Mouse (Mus musculus) hindbrain, postnatal 0 days (tissue): ENCODE results near the gene Insm1. TPM values are rescaled to one million over a fixed set of nuclear protein-coding genes. Genes with fewer than 3 reads are reported as not detected.

Experiments
- ATAC-seq: fragments of 200-750 bp; cut with Nextera tagmentation; 2 replicates; pipeline ENCODE4 v1.8.0; 2017; ENCODE audit warnings: mild to moderate bottlenecking, moderate TSS enrichment, moderate library complexity
- DNase-seq: peaks from one replicate; pipeline ENCODE4 v3.0.0-alpha.2; 2015; ENCODE audit warnings: low spot score
- H3K27ac ChIP-seq: fragments of 300-500 bp; sonication (generic); 2 replicates; pipeline ENCODE4 v1.5.1; 2014; ENCODE audit warnings: mild to moderate bottlenecking
- H3K27me3 ChIP-seq: fragments of 300-500 bp; sonication (generic); 2 replicates; pipeline ENCODE4 v1.6.1; 2014; ENCODE audit warnings: low read length, mixed read lengths; ENCODE audit not compliant: insufficient read depth
- H3K36me3 ChIP-seq: fragments of 300-500 bp; sonication (generic); 2 replicates; pipeline ENCODE4 v1.6.1; 2014; ENCODE audit warnings: low read length, mixed read lengths; ENCODE audit not compliant: insufficient read depth
- H3K4me1 ChIP-seq: fragments of 300-500 bp; sonication (generic); 2 replicates; pipeline ENCODE4 v1.6.1; 2014; ENCODE audit warnings: antibody characterized with exemption, low read length, mixed read lengths; ENCODE audit not compliant: insufficient read depth
- H3K4me2 ChIP-seq: fragments of 300-500 bp; sonication (generic); 2 replicates; pipeline ENCODE4 v1.6.1; 2014; ENCODE audit warnings: low read depth, mild to moderate bottlenecking, low read length, moderate library complexity, mixed read lengths
- H3K4me3 ChIP-seq: fragments of 300-500 bp; sonication (generic); 2 replicates; pipeline ENCODE4 v1.5.1; 2014; ENCODE audit warnings: low read length
- H3K9ac ChIP-seq: fragments of 300-500 bp; sonication (generic); replicated peaks from 2 replicates; pipeline ENCODE4 v1.6.1; 2014; ENCODE audit warnings: mild to moderate bottlenecking, low read length, moderate library complexity, mixed read lengths
- H3K9me3 ChIP-seq: fragments of 300-500 bp; sonication (generic); 2 replicates; pipeline ENCODE4 v1.6.1; 2016; ENCODE audit warnings: low read length, mixed read lengths
- CTCF ChIP-seq: IDR thresholded peaks from 2 replicates; pipeline ENCODE4 v1.5.1; 2016; ENCODE audit warnings: antibody characterized with exemption, control low read depth, low read depth
- WGBS: fragments of 180-500 bp; shearing (Covaris S2); extraction: QIAGEN DNeasy Blood & Tissue Kit; methylation state at CpG from one replicate; pipeline ENCODE4 v1.1.7; 2014; 5-methylcytosine and 5-hydroxymethylcytosine counted together
- polyA plus RNA-seq: library from polyadenylated mRNA; unstranded; fragments of >200 nt; fragmentation: Nextera tagmentation; extraction: Ambion mirVana; gene quantifications from 2 replicates; pipeline ENCODE4 v1.2.1, GENCODE M21; 2015
- total RNA-seq: library from RNA; depleted of rRNA; stranded (reverse); fragments of >200 nt; gene quantifications from 2 replicates; pipeline ENCODE4 v1.2.3, GENCODE M21; 2014

The Insm1 gene
- total and polyA plus RNA-seq, 2 experiments from 2014 or later, result 4.2 to 44.0 TPM

DNA sequence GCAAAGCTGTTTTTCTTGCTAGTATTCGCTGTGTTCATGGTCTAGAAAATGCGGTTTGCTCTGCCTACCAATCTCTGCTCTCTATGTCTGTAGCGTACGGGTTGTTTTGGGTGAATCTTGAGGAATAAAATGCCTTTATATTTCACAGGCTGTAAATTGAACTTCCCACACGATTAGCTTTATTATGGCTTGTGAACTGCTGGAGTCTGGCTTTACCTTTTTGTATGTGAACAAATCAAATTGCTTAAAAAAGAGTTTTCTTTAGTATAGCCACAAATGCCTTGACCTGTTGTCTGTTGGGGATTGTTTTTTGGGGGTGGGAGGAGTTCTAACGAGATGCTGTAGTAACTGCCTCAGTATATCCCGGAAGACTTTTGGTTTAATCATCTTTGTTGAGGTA, 2.4 kb downstream of the Insm1 start:
- peak overlapping the region; percentile 75 for H3K4me3 ChIP-seq
- peaks cover 1% of the 10 kb centered on the region; the same call in 1 of the 2 replicates for H3K4me1 ChIP-seq
- WGBS, result 10% methylated on average over 7 of the region's 7 CpGs

DNA sequence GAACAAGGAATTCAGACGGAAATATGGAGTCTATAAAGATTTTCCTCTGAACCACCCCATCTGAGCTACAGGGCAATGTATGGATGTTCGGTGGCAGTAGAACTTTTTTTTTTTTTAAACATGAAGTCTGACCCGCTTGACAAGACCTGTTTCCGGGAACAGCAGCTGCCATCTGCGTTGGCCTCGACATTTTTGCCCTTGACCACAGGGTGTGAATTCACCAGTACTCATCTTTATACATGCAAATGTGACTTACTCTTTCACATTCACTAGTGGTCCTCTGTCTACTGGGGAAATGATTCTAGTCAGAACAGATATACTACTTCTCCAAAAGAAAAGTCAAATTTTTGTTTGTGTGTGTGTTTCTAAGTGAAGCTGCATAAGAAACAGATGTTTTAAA, 4.1 kb downstream of the Insm1 start:
- ATAC-seq, result no peak
- H3K27ac ChIP-seq, result peak overlapping the region; percentile 4; the same call in 1 of the 2 replicates
- TF ChIP-seq CTCF, result no peak
- peaks cover 21% of the 10 kb centered on the region for H3K27me3 ChIP-seq
- H3K4me2 ChIP-seq, result peak overlapping the region; percentile 76
- no peak overlapping the region for H3K9ac ChIP-seq
- WGBS, result 12% methylated on average over 6 of the region's 6 CpGs
- peak overlapping the region; percentile 75 for H3K4me3 ChIP-seq
- no peak for DNase-seq
- no peaks in the 10 kb centered on the region for H3K9me3 ChIP-seq
- H3K4me1 ChIP-seq, result no peaks in the 10 kb centered on the region
- H3K36me3 ChIP-seq, result no peaks in the 10 kb centered on the region

More for the DNA sequence above, 2.4 kb downstream of the Insm1 start:
- DNase-seq (no peak), ATAC-seq (no peak)
- Histone ChIP-seq H3K9ac (peak overlapping the region; percentile 80), H3K9me3 (no peaks in the 10 kb centered on the region), H3K27me3 (peaks cover 23% of the 10 kb centered on the region), H3K4me2 (peak overlapping the region; percentile 76), H3K27ac (peak overlapping the region; percentile 88), H3K36me3 (no peaks in the 10 kb centered on the region)
- TF ChIP-seq CTCF, result no peak

DNA sequence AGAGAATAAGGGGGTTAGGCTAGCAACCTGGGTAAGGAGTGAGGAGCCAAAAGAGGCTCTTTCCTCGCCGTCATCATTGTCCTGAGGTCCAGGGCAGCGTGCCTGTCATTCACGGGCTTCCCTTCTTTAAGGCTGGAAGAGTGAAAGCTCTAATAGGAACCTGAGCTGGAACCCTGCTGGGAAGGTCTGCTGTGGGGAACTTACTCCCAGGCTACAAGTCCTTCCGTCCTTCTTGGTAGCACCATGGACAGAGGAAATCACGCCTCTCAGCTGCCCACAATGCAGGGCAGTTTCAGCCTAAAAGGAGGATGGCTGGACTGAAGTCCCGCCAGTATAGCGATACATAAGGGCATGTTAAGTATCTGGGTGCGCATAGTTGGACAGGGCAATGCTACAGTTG, 4.8 kb downstream of the Insm1 start:
- Histone ChIP-seq H3K9ac (no peak overlapping the region), H3K4me1 (no peaks in the 10 kb centered on the region), H3K4me2 (peak overlapping the region; percentile 76), H3K4me3 (0 out of 2 replicates have a peak overlapping the region, but pooled peaks have one; percentile 75), H3K27ac (no peak overlapping the region), H3K9me3 (no peaks in the 10 kb centered on the region), H3K27me3 (peaks cover 18% of the 10 kb centered on the region), H3K36me3 (no peaks in the 10 kb centered on the region)
- DNase-seq (peak; percentile 38), ATAC-seq (no peak)
- TF ChIP-seq CTCF, result no peak
- 21% methylated on average over 9 of the region's 9 CpGs for WGBS

DNA sequence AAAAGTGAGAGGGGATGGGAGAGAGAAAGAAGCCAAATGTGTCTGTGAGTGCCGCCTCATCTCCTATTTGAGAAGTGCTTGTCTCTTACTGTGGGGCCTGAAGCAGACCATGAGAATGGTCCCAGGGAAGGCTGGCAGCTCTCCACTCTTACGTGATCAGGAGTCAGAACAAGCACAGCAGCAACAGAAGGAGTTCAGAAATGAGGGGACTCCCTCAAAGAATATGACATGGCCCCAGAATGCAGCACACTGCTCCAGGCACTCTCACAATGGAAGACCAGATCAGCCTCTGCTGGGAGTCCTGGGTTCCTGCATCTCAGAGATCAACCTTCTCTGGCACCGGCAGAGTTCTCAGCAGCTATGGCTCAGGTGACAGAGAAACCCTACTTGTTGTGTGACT, 5.9 kb downstream of the Insm1 start:
- peak; percentile 45 for TF ChIP-seq CTCF
- Histone ChIP-seq H3K4me3 (no peak overlapping the region), H3K36me3 (no peaks in the 10 kb centered on the region), H3K27me3 (peaks cover 18% of the 10 kb centered on the region), H3K9ac (no peak overlapping the region), H3K4me1 (no peaks in the 10 kb centered on the region), H3K27ac (no peak overlapping the region), H3K4me2 (no peak overlapping the region), H3K9me3 (no peaks in the 10 kb centered on the region)
- WGBS, result 46% methylated on average over 3 of the region's 3 CpGs
- no peak for ATAC-seq
- peak; percentile 38 for DNase-seq

DNA sequence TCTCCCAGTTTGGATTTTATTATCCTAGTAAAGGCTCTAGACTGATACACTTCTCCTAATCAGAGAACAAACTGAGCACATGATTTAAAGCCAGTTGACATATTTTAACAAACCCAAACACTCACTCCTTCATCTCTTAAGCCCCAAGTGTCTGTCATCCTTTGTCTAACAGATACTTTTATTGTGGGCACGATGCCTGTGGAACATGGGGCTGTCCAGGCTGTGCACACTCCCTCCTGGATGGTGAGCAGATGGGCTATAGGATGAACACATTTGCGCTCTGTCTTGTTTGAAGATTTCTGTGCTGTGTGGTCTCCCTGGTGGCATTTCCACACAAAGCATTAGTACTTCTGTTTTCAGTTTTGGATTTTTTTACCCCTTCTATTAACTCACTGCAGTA, 6.7 kb downstream of the Insm1 start:
- WGBS, result 54% methylated on average over 2 of the region's 2 CpGs
- no peak for DNase-seq
- TF ChIP-seq CTCF, result no peak

DNA sequence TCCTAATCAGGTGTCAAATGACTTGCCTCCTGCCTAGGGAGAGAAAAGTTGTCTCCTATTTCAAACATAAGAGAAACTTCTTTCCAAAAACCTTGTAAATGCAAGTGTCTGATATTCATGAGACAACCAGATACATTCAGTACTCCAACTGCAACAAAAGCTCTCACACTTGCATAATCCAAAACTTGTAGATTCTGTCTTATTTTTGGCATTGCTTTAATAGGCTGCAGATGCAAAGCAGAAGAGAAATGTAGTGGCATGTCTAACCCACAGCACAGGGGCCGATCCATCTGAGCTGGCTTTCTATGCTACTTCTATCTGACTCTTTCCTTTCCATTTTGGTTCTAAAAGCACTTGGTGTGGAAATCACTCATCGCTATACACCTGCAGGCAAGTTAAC, 9.8 kb downstream of the Insm1 start:
- Histone ChIP-seq H3K9me3 (no peaks in the 10 kb centered on the region), H3K4me2 (no peak overlapping the region), H3K36me3 (no peaks in the 10 kb centered on the region), H3K4me1 (no peaks in the 10 kb centered on the region), H3K27ac (no peak overlapping the region), H3K4me3 (no peak overlapping the region), H3K9ac (no peak overlapping the region), H3K27me3 (peaks cover 5% of the 10 kb centered on the region)
- DNase-seq, result no peak
- ATAC-seq, result no peak
- 96% methylated on average over 2 of the region's 2 CpGs for WGBS
- no peak for TF ChIP-seq CTCF

More for the DNA sequence above, 6.7 kb downstream of the Insm1 start:
- H3K36me3 ChIP-seq, result no peaks in the 10 kb centered on the region
- no peak overlapping the region for H3K4me3 ChIP-seq
- H3K27ac ChIP-seq, result no peak overlapping the region
- H3K27me3 ChIP-seq, result peaks cover 13% of the 10 kb centered on the region
- H3K9ac ChIP-seq, result no peak overlapping the region
- no peak for ATAC-seq
- H3K4me1 ChIP-seq, result no peaks in the 10 kb centered on the region
- H3K4me2 ChIP-seq, result no peak overlapping the region
- no peaks in the 10 kb centered on the region for H3K9me3 ChIP-seq

DNA sequence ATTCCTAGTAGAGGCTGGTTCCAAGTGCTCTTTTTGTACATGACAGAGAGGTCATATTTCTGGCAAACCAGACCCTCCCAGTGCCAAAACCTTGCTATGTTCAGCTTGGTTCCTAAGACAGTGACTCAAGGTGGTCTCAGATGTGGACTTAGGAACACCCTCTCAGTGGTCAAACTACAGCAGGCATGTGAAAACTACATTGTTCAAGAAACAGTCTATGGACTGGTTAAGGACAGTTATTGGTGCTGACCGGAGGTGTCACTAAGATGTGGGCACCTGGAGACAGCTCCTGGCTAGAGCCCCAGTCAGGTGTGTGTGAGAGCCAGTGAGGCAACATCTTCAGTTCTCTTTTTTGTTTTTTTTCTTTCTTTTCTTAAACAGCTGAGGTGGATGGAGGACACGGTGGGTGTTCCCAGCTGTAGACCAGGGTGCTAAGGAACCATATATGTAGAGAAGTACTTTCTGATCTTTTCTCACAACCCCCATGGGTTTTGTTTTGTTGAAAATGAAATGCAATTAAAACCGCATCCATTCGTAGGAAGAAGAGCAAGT, 17.6 kb downstream of the Insm1 start:
- TF ChIP-seq CTCF, result no peak
- WGBS, result 94% methylated on average over 4 of the region's 4 CpGs
- Histone ChIP-seq H3K36me3 (no peaks in the 10 kb centered on the region), H3K27me3 (no peaks in the 10 kb centered on the region), H3K27ac (no peak overlapping the region), H3K4me2 (no peak overlapping the region), H3K9ac (no peak overlapping the region), H3K4me3 (no peak overlapping the region), H3K4me1 (no peaks in the 10 kb centered on the region), H3K9me3 (no peaks in the 10 kb centered on the region)
- no peak for DNase-seq
- no peak for ATAC-seq
